Mouse (Mus musculus) gonadal fat pad, adult 2 months (tissue): ENCODE measurements around the gene Scgb2b26. TPM values are rescaled to one million over a fixed set of nuclear protein-coding genes. Genes with fewer than 3 reads are reported as not detected.
"Not testable (repeated sequence)": the region's sequence is repeated elsewhere in the genome, so short reads cannot be mapped to it uniquely, and the experiment has no call there.

Experiments
- DNase-seq: peaks from one replicate; pipeline ENCODE4 v3.0.0-alpha.2; 2012; ENCODE audit warnings: low read depth
- polyA plus RNA-seq: library from polyadenylated mRNA; depleted of rRNA; stranded (reverse); fragments of >200 nt; gene quantifications from 2 replicates; pipeline ENCODE4 v1.2.3, GENCODE M21; 2012; rRNA removed

Gene Scgb2b26
- polyA plus RNA-seq: not detected in 2 replicates

DNA sequence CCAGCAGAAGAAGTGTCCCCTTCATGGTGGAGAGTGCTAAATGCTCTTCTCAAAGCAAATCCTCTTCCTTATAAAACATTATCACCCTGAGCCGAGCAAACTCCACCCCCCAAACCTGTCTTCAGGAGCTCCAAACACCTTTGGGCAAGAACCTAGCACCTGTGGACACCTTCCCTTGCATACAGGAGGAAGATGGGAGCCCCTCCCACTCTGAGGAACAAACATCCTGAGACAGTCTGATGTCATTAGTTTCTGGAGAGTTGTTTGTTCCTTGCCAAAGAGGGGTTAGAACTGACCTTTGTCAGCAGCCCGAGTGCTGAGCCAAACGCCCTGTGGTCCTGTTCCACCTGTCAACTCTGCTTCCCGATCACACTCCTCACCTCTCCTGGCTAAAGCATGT is at the start of gene Scgb2b26:
TSS of gene Scgb2b26 (minus strand) at position 101 of the 400 bp plus-strand sequence.
- DNase-seq: no peak

- not testable (repeated sequence) for DNase-seq
Observed at GRCm38 (mm10) chr7:33982281-33982680, 37.4 kb upstream of the Scgb2b26 start.

DNA sequence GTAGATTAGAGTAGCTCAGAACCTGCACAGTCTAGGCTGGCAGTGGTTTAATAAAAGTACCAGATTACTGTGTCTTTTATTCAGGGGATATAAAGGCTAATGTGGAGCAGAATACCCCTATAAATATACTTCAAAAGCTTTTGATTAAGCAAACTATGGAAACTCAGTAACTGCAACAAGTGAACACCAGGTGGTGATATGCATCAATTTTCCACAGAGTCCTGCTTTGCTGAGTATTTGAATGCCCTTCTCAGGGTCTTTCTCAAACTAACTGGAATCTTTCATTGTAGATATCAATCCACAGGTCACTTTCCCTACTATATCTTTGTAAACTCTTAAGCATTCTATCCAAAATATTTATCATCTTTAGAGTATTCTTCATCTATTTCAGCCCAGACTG is 41.9 kb downstream of the Scgb2b26 start:
- no peak for DNase-seq

- no peak for DNase-seq
Observed at GRCm38 (mm10) chr7:33900803-33901202, 44.0 kb downstream of the Scgb2b26 start.

DNA sequence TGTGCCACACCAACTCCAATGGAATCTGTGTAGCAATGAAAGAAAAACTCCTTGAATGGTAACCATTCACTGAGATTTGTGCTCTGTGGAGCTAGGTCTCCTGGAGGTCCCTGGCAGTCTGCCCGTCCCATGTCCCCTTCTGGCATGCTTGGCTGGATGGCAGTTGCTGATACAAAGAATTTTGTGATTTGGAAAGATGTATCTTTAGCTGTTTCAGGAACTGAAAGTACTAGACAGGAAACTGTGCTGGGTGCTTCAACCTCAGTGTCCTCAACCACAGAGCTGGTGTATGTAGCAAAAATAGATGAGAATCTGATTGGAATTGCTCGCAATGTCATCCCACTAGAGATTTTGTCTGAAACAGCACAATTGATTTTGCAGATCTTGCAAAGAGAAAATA is 44.8 kb downstream of the Scgb2b26 start:
- no peak for DNase-seq

Other genes with a start within 250 kb of the Scgb2b26 start
- gene Scgb2b24, start 205.7 kb downstream of the Scgb2b26 start, polyA plus RNA-seq: not detected in 2 replicates
- not detected in 2 replicates for gene Scgb1b24, start 201.2 kb downstream of the Scgb2b26 start, polyA plus RNA-seq
- gene Scgb2b27, start 68.9 kb upstream of the Scgb2b26 start, polyA plus RNA-seq: not detected in 2 replicates
- not detected in 2 replicates for gene Scgb1b27, start 76.4 kb upstream of the Scgb2b26 start, polyA plus RNA-seq
- not detected in 2 replicates for gene Scgb1b30, start 150.4 kb upstream of the Scgb2b26 start, polyA plus RNA-seq
- gene Wtip, start 188.2 kb upstream of the Scgb2b26 start, polyA plus RNA-seq: 20.1 and 22.8 TPM in 2 replicates
- gene Uba2, start 224.6 kb upstream of the Scgb2b26 start, polyA plus RNA-seq: 57.4 and 57.5 TPM in 2 replicates